Mouse (Mus musculus) CD4-positive, CD25-positive, alpha-beta regulatory T cell, adult 2 months (primary cell): ENCODE data around the gene Pum1.
"Not testable (repeated sequence)": the region's sequence is repeated elsewhere in the genome, so short reads cannot be mapped to it uniquely, and the experiment has no call there.

Experiments used
- DNase-seq: peaks from one replicate; pipeline ENCODE4 v3.0.0-alpha.2; 2012; ENCODE audit warnings: low read depth, low spot score

Gene Pum1

GRCm38 (mm10) chr4:130662979-130663725 lies at the start of gene Pum1:
TSS of gene Pum1 (plus strand) at chr4:130663321.
- peak; percentile 98 for DNase-seq

DNA sequence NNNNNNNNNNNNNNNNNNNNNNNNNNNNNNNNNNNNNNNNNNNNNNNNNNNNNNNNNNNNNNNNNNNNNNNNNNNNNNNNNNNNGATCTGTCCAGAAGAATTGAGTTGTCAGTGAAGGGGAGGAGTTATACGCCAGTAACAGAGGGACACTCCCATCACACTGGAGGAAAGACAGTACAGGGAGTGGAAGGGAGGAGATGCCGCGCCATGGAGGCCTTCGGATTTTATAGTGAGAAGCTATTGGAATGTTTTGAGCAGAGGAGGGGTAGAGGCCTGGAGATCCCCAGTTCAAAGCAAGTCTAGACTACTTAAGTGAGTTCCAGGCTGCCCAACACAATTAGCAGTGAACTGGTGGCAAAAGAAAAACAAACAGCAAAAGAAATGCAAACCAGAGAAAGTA lies 33.7 kb upstream of the Pum1 start:
- no peak for DNase-seq

- DNase-seq = no peak
Observed at GRCm38 (mm10) chr4:130630232-130630847, 32.8 kb upstream of the Pum1 start.

DNA sequence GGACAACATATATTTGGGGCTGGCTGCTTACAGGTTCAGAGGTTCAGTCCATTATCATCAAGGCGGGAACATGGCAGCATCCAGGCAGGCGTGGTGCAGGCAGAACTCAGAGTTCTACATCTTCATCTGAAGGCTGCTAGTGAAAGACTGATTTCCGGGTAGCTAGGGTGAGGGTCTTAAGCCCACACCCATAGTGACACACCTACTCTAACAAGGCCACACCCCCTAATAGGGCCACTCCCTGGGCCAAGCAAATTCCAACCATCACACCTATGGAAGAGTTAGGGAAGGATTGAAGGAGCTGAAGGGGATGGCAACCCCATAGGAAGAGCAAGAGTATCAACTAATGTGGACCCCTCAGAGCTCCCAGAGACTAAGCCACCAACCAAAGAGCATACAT lies 28.0 kb upstream of the Pum1 start:
- DNase-seq = not testable (repeated sequence)

- DNase-seq = no peak
Observed at GRCm38 (mm10) chr4:130636761-130637160, 26.4 kb upstream of the Pum1 start.

DNA sequence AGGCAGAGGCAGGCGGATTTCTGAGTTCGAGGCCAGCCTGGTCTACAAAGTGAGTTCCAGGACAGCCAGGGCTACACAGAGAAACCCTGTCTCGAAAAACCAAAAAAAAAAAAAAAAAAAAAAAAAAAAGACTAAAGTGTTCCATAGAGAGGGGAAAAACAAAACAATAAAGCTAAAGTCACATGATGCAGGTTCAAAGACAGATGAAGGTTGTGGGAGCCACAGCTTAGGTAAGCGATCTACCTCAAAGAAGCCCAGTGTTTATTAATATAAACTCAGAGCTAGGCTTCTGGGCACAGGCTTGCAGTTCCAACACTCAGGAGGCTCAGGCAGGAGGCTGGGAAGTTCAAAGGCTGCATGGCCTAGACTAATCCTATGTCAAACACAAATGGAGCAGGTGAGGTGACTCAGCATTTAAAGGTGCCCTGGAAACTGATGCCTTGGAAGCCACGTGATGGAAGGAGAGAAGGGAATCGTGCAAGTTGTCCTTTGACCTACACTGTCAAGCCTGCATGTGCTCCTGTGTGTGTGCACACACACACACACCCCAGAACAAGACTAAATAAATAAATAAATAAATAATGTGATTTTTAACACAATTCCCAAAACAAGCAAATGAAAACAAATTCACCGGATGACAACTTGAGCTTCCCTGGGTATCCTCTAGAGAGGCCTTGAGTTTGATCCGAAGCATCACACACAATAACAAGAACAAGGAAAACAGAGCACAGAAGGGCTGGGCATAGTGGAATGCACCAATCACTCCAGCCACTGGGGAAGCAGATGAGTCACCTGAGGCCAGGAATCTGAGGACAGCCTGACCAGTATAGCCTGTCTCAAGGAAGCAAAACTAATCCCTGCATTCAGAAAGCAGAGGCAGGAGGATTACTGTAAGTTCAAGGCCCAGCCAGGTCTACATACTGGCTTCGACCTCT lies 25.4 kb upstream of the Pum1 start:
- DNase-seq = no peak

GRCm38 (mm10) chr4:130640031-130640717 lies 22.9 kb upstream of the Pum1 start:
- no peak for DNase-seq

GRCm38 (mm10) chr4:130642468-130642867 lies 20.7 kb upstream of the Pum1 start:
- no peak for DNase-seq

- DNase-seq = no peak
Observed at GRCm38 (mm10) chr4:130645426-130645825, 17.7 kb upstream of the Pum1 start.

DNA sequence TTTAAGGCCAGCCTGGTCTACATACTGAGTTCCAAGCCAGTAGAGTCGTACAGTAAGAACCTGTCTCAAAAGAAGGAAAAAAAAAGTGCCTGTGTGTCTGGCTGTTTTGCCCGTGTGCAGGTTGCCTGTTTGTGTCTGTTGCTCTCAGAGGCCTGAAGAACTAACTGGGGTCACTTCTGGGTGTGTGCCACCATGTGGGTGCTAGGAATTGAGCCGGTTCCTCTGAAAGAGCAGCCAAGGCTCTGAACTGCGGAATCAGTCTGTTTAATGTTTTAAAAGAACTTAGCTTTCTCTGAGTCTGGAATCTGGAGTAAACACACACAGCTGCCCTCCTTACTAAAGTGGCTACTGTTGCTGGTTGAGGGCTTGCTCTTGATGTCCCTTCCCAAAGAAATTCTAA lies 11.8 kb upstream of the Pum1 start:
- DNase-seq = no peak

DNA sequence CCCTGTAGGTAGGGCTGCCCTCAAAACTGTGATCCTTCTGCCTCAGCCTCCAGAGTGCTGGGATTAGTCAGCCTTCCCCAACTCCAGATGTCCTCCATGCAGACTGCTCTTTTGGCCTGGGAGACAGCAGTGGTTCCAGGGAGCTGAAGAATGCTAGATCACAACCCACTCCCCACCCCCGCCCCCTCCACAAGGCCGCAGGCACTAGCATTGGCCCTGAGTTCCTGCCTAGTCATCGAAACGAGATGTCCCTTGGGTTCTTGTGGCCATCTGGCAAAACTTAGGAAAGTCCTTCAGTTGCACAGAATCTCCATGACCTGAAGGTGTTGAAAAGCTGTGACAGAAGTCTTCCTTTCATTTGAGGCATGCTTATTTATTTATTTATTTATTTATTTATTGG lies 10.6 kb upstream of the Pum1 start:
- DNase-seq = no peak

DNA sequence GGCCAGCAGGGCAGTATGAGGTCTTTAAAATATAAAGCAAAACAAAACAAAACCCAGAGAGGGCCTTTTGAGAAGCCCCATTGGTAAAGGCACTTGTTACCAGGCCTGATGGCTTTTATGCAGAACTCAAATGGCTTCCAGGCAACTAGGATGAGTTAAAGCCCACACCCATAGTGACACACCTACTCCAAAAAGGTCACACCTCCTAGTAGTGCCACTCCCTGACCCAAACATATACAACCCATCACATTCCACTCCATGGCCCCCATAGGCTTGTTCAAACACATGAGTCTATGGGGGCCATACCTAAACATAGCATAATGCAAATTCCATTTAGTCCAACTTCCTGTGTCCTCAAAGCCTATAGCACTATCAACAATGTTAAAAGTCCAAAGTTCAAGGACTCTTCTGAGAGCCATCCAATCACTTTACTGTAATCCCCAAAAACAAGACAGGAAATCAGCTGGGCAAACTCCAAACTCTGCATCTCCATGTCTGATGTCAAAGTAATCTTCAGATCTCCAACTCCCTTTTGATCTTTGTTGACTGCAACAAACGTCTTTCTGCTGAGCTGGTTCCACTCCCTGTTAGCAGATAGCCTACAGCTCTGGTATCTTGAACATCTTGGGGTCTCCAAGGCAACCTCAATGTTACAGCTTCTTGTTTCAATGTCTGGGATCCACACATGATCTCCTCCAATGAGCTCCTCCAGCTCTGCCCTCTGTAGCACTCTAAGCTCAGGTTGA lies 5.1 kb upstream of the Pum1 start:
- DNase-seq = no peak

DNA sequence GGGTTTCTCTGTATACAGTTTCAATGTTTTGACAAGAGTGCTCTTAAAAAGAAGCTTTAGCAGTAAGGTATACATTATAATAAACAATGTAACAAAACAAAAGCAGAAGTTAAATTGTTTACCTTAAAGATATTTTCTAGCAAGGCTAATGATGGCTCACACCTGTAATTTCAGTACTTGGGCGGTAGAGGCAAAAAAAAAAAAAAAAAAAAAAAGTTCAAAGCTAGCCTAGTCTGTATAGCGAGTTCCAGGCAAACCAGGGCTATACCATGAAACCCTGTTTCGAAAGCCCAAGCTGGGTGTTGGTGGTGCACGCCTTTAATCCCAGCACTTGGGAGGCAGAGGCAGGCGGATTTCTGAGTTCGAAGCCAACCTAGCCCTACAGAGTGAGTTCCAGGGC lies 3.7 kb upstream of the Pum1 start:
- no peak for DNase-seq

DNA sequence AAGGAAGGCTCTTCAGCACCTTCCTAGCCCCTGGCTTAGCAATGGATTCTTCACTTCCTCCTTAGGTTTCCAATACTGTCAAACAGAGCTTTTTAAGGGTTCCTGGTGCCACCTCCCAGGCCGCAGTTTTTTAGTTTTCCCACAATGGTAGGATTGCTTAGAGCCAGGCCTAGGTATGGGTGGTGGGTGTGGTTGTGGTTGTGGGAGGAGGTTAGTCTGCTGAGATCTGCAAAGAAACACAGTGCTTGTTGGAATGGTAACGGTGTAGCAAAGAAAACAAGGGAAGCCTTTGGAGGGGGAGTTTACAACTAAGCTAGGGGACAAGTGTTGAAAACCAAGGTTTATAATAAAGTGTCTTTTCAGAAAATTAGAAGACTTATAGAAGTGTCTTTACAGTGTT lies 3.0 kb upstream of the Pum1 start:
- no peak for DNase-seq

DNA sequence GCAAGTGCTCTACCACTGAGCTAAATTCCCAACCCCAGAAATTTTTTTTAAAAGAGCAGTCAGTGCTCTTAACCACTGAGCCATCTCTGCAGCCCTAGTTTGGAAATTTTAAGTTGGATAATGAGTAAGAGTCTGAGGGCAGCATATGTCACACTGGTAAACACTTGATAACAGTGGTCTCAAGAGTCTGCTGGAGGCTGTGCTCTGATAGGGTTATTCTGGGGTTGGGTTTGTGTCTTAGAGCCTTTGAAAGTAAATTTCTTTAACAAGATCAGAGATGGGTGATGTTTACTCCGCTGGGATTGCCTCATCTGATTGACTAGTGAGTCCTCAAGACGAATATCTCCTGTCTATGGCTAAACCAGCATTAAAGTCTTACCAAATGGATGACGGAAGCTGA lies 2.0 kb upstream of the Pum1 start:
- no peak for DNase-seq

DNA sequence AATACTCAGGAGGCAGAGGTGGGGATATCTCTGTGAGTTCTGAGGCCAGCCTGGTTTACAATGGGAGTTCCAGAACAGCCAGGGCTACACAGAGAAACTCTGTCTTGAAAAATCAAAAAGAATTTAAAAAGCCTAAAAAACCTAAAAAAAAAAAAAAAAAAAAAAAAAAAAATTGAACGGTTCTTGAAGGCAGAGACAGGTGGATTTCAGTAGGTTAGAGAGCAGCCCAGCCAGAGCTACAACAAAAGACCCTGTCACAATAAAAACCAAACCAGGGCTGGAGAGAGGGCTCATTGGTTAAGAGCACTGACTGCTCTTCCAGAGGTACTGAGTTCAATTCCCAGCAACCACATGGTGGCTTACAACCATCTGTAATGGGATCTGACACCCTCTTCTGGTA lies 816 bp upstream of the Pum1 start:
- not testable (repeated sequence) for DNase-seq

- peak; percentile 43 for DNase-seq
Observed at GRCm38 (mm10) chr4:130663810-130664401, 785 bp downstream of the Pum1 start.

DNA sequence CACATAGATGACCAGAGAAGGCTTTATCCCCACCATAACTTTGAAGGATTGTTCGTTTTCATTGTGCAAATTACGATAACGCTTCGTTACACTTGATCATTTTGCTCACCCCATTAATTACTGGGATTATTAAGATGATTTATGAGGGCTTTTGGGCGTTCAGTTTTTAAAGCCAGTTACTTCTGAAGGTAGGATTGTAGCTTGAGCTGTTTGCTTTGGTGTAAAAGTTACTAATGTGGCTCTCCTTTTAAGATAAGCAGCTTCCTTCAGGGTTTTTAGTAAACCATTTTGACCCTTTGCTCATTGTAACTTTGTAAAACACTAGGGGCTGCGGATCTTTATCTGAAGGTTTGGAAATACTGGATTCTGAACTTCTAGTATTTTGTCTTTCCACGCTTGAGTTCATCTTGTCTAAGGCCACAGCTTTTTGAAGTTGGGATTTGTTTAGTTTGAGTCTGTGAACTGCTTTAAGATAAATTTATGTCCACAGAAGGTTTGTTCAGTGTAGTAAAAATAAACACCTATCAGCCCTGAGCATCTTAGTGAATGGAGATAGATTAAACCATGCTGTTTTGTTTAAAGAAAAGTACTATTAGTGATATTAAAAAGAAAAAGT lies 1.4 kb downstream of the Pum1 start:
- DNase-seq = no peak

- peak; percentile 11 for DNase-seq
Observed at GRCm38 (mm10) chr4:130665176-130665575, 2.1 kb downstream of the Pum1 start.

DNA sequence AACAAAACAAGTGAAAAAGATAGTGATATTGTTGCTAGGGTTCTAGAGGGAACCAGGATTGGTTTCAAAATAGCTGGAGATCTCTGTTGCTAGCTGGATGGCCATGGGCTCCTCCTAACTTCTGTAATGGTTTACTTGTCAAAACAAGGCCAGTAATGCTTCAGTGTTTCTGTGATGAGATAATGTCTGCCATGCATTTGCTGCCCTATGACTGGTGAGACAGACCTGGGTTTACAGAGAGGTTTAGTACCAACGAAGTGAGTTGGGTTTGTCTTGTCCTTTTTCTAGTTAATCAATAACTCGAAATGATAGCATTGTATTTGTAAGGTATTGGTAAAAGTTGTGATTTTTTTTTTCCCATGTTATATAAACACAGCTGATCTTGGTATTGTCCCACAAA lies 4.6 kb downstream of the Pum1 start:
- no peak for DNase-seq
